Mouse (Mus musculus) embryo, embryonic 11 days (tissue): ENCODE results near the gene Tnfsf11.

Source experiments
- DNase-seq: peaks from one replicate; pipeline ENCODE4 v3.0.0-alpha.2; 2015

Tnfsf11 gene

GRCm38 (mm10) chr14:78287906-78288800 is 19.7 kb downstream of the Tnfsf11 start:
- DNase-seq, result peak; percentile 80

- DNase-seq, result peak; percentile 29
Measured at GRCm38 (mm10) chr14:78286011-78286548, 21.8 kb downstream of the Tnfsf11 start.

- no peak for DNase-seq
Measured at GRCm38 (mm10) chr14:78282490-78282889, 25.4 kb downstream of the Tnfsf11 start.

- DNase-seq, result no peak
Measured at GRCm38 (mm10) chr14:78276395-78276930, 31.4 kb downstream of the Tnfsf11 start.

- DNase-seq, result no peak
Measured at GRCm38 (mm10) chr14:78274851-78275250, 33.0 kb downstream of the Tnfsf11 start.

GRCm38 (mm10) chr14:78274146-78274545 is 33.7 kb downstream of the Tnfsf11 start:
- DNase-seq, result no peak

- DNase-seq, result peak; percentile 50
Measured at GRCm38 (mm10) chr14:78273571-78273970, 34.3 kb downstream of the Tnfsf11 start.

GRCm38 (mm10) chr14:78264876-78265275 is 43.0 kb downstream of the Tnfsf11 start:
- DNase-seq, result no peak

GRCm38 (mm10) chr14:78262596-78262995 is 45.2 kb downstream of the Tnfsf11 start:
- DNase-seq, result no peak

- DNase-seq, result no peak
Measured at GRCm38 (mm10) chr14:78261246-78261645, 46.6 kb downstream of the Tnfsf11 start.

- no peak for DNase-seq
Measured at GRCm38 (mm10) chr14:78254017-78254416, 53.8 kb downstream of the Tnfsf11 start.

- no peak for DNase-seq
Measured at GRCm38 (mm10) chr14:78246601-78247000, 61.2 kb downstream of the Tnfsf11 start.

GRCm38 (mm10) chr14:78244811-78245210 is 63.0 kb downstream of the Tnfsf11 start:
- DNase-seq, result no peak

GRCm38 (mm10) chr14:78239346-78239745 is 68.5 kb downstream of the Tnfsf11 start:
- DNase-seq, result no peak

GRCm38 (mm10) chr14:78237238-78237637 is 70.6 kb downstream of the Tnfsf11 start:
- DNase-seq, result no peak

- DNase-seq, result no peak
Measured at GRCm38 (mm10) chr14:78236144-78236543, 71.7 kb downstream of the Tnfsf11 start.

GRCm38 (mm10) chr14:78235296-78235695 is 72.5 kb downstream of the Tnfsf11 start:
- DNase-seq, result no peak

- DNase-seq, result no peak
Measured at GRCm38 (mm10) chr14:78229012-78229411, 78.8 kb downstream of the Tnfsf11 start.
